Mouse (Mus musculus) MEL-GATA-1-ER (cell line): ENCODE results near the gene Dusp10.

ENCODE experiments used
- DNase-seq: peaks from one replicate; pipeline ENCODE4 v3.0.0-alpha.2; 2012; ENCODE audit warnings: low read depth; ENCODE audit errors: extremely low read depth

Dusp10 gene

GRCm38 (mm10) chr1:184100927-184101749 is 88.0 kb downstream of the Dusp10 start:
- no peak for DNase-seq

- DNase-seq: no peak
Measured at GRCm38 (mm10) chr1:184101750-184102046, 88.6 kb downstream of the Dusp10 start.

GRCm38 (mm10) chr1:184106832-184107231 is 93.7 kb downstream of the Dusp10 start:
- no peak for DNase-seq

- no peak for DNase-seq
Measured at GRCm38 (mm10) chr1:184107448-184107847, 94.3 kb downstream of the Dusp10 start.

- DNase-seq: no peak
Measured at GRCm38 (mm10) chr1:184108254-184108653, 95.2 kb downstream of the Dusp10 start.

- DNase-seq: no peak
Measured at GRCm38 (mm10) chr1:184117586-184117985, 104.5 kb downstream of the Dusp10 start.

- no peak for DNase-seq
Measured at GRCm38 (mm10) chr1:184117991-184118390, 104.9 kb downstream of the Dusp10 start.

- DNase-seq: no peak
Measured at GRCm38 (mm10) chr1:184118586-184118985, 105.5 kb downstream of the Dusp10 start.
